Mouse (Mus musculus): ENCODE data around the gene Cd274.

The Cd274 gene

GRCm38 (mm10) chr19:29364076-29364475, 3.2 kb upstream of the Cd274 start:
- DNase-seq (ENCODE audit: low read depth, low spot score), result no peak

DNA sequence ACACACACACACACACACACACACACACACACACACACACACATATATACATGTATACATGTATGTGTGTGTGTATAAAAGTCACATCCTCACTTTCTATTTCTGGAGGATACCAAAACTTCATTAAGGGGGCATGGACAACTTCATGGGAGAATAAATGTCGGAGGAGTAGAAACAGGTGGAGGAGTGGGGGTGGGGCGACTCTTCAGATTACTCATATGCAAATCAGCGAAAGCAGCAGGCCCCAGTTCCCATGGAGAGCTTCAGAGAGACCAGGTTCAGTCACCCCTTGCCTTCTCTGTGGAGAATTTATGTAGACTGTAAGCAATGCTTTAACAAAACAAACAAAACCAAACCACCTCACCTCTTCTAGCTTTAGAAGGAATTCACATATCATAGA, 2.1 kb upstream of the Cd274 start:
- DNase-seq (ENCODE audit: low read depth, low spot score), result no peak

DNA sequence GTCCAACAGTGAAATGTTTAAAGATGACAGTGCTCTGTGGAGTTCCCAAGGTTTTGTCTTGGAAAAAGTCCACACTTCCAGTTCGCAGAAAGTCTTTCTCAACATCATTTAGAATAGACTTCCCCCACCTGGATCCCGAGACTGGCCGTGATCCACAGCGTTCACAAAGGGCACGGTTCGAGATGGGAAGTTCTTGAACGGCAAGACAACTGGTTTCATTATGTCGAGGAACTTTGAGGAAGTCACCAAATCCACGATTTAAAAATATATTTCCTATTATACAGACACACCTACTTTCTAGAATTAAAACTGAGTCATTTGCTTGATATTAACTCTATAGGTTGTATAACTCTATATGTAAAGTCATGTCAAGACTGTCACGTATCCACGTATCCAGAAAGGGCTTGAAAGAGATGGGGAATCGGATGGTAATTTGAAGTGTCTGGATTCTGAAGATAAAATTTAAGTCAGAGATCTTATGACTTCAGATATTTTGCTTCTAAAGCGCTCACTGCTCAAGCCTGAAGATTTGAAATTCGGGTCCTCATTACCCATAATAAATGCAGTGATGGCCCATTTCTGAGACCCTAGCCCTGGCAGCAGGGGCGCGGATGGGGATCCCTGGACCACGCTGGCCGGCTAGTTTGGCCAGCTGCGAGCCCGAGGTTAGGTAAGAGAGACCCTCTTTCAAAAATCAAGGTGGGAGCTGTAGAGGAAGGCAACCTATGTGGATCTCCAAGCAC, 858 bp upstream of the Cd274 start:
- DNase-seq (ENCODE audit: low read depth, low spot score), result no peak

DNA sequence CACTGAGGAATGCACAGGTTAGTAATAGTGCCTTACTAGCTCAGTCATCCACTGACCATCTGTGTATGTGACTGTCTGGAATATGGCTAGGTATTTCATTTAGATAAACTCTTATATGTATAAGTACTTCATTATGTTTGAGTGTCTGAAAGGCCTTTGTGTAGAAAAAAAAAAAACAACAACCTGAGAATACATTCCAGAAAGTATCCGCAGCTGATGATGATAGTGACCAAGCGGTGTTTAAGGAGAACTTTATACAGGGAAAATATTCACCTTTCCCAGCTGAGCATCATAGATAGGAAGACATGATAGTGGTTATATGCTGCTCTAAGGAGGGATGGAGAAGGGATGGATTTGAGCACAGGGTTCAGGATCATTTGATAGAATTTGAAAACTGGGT, 786 bp downstream of the Cd274 start:
- DNase-seq (ENCODE audit: low read depth, low spot score), result no peak

DNA sequence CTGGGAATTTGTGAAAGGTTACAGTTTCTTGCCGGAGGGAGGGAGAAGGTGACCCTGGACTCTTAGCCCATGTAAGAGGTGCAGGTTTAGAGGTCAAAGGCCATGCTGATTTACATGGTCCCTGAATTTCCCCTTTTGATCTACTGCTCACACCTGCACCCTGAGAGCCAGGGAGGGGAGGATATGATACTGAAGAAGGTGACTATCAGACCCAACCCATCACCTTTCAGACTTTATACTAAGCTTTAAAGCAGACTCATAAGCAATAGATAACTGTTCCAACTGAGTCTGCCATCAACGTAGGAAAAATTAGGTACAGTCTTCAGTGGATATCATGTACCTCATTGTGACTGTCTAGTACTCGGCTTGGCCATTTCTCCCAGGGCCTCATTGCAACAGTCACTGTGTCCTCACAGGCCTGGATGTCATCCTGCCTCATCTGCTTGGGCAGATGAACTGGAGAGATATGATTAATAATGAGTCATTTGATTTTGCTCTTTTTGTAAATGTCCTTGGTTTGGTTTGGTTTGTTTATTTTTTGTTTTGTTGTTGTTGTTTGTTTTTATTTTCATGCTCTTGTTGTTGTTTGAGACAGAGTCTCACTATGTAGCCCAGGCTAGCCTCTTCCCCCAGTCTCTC, 1.5 kb downstream of the Cd274 start:
- DNase-seq (ENCODE audit: low read depth, low spot score), result no peak

- no peak for DNase-seq (ENCODE audit: low read depth, low spot score)
Measured at GRCm38 (mm10) chr19:29370112-29370511, 2.9 kb downstream of the Cd274 start.

GRCm38 (mm10) chr19:29370545-29371283, 3.5 kb downstream of the Cd274 start:
- no peak for DNase-seq (ENCODE audit: low read depth, low spot score)

DNA sequence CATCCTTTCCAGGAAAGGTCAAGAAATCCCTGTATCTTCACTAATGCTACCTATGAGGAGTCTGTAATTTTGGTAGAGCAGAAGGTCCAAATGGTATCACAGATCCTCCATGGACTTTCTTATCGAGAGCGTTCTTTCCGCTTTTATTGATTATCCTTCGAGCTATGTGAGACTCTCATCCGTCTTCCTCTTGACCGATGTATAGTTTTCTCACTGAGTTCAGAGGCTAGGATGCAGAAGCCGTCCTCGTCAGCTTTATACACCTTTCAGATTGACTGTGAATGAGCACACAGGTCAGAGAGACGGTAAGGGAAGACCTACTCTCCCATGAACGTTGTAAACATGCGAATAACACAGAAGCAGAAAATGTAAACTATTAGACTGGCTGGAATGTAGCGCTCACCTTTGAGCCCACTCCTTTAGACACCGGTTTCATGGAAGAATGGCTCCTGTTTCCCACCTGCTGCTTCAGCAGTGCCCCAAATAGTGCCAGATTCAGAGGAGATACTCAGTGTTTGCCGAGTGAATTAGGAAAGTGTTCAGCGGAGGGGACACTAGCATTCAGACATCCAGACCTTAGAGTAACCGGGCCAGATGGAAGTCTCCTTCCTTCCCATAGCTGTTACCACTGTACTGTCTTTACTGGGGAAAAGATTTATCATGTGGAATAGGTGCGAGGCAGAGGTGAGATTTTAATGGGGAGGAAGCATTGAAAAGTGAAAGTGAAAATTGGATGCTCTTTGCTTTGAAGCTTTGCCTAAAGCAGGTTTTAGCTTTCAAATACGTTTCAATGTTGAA, 4.2 kb downstream of the Cd274 start:
- no peak for DNase-seq (ENCODE audit: low read depth, low spot score)

DNA sequence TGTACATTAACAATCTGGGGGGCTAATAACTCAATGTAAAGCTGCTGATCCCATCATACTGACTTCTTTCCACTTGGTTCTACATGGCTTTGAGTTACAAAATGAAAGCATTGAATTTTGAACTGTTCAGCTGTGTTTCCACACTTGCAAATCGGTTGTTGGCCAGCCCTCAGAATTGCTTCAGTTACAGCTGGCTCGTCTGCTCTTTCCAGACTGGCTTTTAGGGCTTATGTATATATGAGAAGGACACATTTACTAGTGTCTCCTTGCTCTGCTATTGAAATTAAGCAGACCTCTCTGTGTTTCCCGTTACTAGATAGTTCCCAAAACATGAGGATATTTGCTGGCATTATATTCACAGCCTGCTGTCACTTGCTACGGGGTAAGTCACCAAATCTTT, 4.9 kb downstream of the Cd274 start:
- DNase-seq (ENCODE audit: low read depth, low spot score), result peak; percentile 43

DNA sequence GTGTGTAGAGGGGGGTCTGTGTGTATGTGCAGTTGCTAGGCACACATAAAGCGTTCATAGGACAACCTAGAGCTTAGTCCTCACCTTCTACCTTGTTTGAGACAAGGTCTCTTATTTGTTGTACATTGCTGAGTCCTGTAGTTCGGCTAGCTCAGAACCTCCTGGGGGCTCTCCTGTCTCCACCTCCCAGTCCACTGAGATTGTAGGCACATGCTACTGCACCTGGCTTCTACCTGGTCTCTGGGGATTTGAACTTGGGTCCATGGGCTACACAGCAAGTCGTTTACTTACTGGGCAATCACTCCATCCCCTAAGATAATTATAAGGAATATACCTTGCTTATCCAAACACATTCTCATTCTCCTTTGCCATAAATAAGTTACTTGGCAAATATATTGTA, 5.4 kb downstream of the Cd274 start:
- DNase-seq (ENCODE audit: low read depth, low spot score), result no peak

GRCm38 (mm10) chr19:29373438-29373837, 6.2 kb downstream of the Cd274 start:
- no peak for DNase-seq (ENCODE audit: low read depth, low spot score)

DNA sequence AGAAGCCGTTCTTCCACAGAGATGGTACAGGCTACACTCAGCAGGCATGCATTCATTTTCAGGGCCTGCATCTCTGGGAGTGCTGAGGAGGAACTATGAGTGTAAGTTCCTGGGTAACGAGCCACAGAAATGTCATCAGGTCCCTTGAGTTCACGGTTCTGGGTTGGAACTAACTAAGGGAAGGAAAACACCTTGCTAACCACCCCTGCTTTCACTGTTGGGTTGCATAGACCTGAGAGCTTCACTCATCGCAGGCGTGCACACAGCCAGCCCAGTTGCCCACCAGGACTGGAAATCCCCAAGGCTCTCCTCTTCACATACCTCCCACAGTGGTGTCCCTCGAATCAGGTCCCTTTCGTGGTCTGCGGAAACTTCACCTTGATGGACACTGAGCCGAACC, 7.7 kb downstream of the Cd274 start:
- DNase-seq (ENCODE audit: low read depth, low spot score), result no peak

- DNase-seq (ENCODE audit: low read depth, low spot score), result no peak
Measured at GRCm38 (mm10) chr19:29376382-29376781, 9.1 kb downstream of the Cd274 start.

- DNase-seq (ENCODE audit: low read depth, low spot score), result no peak
Measured at GRCm38 (mm10) chr19:29379839-29380603, 12.8 kb downstream of the Cd274 start.

DNA sequence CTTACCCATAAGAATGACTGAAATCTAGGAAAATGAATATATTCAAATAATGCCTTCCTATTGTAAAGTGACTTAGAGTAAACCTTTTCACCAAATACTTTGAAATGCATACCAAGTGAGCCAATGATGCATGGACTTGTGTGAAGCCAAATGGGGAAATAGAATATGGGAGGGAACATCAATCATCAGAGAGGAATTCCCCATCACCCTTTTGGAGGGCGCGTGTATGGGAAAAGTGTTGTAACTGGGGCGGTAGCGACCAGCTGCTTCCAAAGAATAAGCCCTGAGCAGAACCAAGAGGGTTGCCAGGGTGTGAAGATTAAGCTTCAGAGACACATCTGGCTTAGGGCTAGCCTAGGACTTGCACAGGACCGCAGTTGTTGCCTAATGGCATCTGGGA, 16.1 kb downstream of the Cd274 start:
- DNase-seq (ENCODE audit: low read depth, low spot score), result no peak

DNA sequence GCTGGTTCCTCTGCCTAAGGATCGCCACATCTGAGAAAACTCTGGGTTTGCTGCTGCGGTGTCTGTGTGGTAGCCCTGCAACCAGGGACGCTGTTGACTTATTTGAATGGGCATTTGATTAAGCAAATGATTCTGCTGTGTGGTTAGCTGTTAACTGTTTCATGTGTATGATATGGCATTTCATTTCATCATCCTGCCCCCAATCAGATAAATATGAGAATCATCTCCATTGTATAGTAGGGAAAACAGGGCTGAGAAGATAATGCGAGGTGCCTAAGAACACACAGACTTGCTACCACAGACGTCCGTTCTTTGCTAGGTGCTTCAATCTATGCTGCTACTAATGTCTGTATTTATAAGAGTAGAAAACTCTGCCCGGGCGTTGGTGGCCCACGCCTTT, 17.2 kb downstream of the Cd274 start:
- no peak for DNase-seq (ENCODE audit: low read depth, low spot score)

DNA sequence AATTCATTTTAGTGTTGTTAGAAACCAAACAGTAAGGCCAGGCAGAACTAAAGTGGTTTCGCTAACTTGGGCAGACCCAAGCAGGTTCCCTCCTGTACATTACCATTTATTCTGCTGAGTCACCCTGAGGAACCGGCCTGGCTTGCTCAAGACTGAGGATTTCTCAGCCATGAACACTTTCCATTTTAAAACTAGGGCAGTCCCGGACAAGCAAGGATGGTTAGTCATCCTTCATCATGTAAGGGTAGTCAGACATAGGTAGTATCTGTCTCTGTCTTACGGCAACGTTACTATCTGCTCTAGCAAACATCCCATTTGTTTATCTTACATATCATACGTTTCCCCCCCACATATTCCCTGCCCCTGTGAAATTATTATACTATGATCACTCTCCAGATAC, 17.7 kb downstream of the Cd274 start:
- DNase-seq (ENCODE audit: low read depth, low spot score), result no peak

DNA sequence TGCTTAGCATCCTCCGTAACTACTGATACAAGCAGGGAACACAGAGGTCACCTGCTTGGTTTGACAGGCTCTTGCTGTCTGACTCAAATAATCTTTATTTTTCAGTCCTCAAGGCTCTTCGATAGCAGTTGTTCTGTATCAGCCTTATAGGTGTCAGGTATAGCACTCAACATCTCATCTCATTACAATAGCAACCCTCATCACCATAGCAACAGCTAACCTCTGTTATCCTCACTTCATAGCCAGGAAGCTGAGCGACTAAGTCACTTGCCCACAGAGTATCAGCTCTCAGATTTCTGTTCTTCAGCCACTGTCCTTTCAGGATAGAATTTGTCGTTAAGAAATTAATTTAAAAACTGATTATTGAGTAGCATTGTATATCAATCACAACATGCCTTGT, 18.6 kb downstream of the Cd274 start:
- no peak for DNase-seq (ENCODE audit: low read depth, low spot score)

DNA sequence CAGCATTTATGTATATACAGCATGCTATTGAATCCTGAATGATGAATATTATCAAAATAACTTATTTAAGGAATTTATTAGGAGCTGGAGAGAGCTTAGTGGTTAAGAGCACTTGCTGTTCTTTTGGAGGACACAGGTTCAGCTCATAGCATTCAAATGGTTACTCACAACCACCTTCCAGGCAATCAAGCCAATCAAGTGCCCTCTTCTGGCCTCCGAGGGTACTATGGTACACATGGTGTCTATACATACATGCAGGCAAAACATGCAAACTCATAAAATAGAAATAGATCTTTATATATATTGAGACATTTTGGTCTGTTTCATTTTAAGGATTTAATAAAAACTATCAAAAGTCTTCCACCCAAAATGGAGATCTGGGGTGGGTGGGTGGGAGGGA, 21.6 kb downstream of the Cd274 start:
- DNase-seq (ENCODE audit: low read depth, low spot score), result no peak

GRCm38 (mm10) chr19:29390483-29390882, 23.2 kb downstream of the Cd274 start:
- DNase-seq (ENCODE audit: low read depth, low spot score), result no peak

DNA sequence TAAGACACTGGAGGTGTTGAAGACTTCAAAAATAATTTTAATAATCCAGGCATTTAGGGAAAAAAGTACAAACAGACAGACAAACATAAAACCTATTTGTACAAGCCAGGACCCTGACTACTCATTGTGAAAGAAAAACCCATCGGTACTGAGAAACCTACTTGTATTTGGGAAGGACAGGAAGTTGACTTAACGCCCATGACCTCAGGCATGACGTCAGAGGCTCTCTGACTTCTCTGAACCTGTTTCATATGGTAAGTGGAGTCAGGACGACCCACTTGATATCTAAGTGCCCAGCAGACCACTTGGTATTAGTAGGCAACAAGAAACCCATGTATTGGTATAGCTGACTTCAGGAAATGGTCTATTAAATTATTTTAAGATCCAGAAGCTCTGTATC, 24.0 kb downstream of the Cd274 start:
- no peak for DNase-seq (ENCODE audit: low read depth, low spot score)

All from telencephalon, adult 2 months (tissue).